Mouse (Mus musculus): ENCODE measurements around the gene Ehd3. TPM values are rescaled to one million over a fixed set of nuclear protein-coding genes. Genes with fewer than 3 reads are reported as not detected.

Ehd3 gene
- polyA plus RNA-seq, 1 experiment from 2014 or later, result 26.5 TPM

GRCm38 (mm10) chr17:73870956-73871605 is 67.1 kb downstream of the Ehd3 start:
- H3K27ac ChIP-seq (ENCODE audit: low read depth, low read length), result no peak overlapping the region
- H3K4me3 ChIP-seq (ENCODE audit: low read length), result no peak overlapping the region
- no peak for ATAC-seq
- no peaks in the 10 kb centered on the region for H3K27me3 ChIP-seq (replicated peaks; ENCODE audit: control insufficient read depth, insufficient read depth, low read length)
- H3K36me3 ChIP-seq (ENCODE audit: control insufficient read depth, insufficient read depth, low read length), result no peaks in the 10 kb centered on the region
- H3K9ac ChIP-seq (ENCODE audit: low read depth, low read length), result no peak overlapping the region
- H3K9me3 ChIP-seq (ENCODE audit: control insufficient read depth, low read length), result no peaks in the 10 kb centered on the region
- no peaks in the 10 kb centered on the region for H3K4me1 ChIP-seq (ENCODE audit: control insufficient read depth, insufficient read depth, low read depth, low read length)
- H3K4me2 ChIP-seq (ENCODE audit: low read length), result no peak overlapping the region
- WGBS, result 93% methylated on average over 14 of the region's 14 CpGs

- 91% methylated on average over 4 of the region's 4 CpGs for WGBS
- no peaks in the 10 kb centered on the region for H3K27me3 ChIP-seq (replicated peaks; ENCODE audit: control insufficient read depth, insufficient read depth, low read length)
- H3K4me1 ChIP-seq (ENCODE audit: control insufficient read depth, insufficient read depth, low read depth, low read length), result no peaks in the 10 kb centered on the region
- ATAC-seq, result no peak
- H3K9ac ChIP-seq (ENCODE audit: low read depth, low read length), result no peak overlapping the region
- H3K9me3 ChIP-seq (ENCODE audit: control insufficient read depth, low read length), result no peaks in the 10 kb centered on the region
- H3K4me2 ChIP-seq (ENCODE audit: low read length), result no peak overlapping the region
- H3K27ac ChIP-seq (ENCODE audit: low read depth, low read length), result no peak overlapping the region
- H3K36me3 ChIP-seq (ENCODE audit: control insufficient read depth, insufficient read depth, low read length), result no peaks in the 10 kb centered on the region
- no peak overlapping the region for H3K4me3 ChIP-seq (ENCODE audit: low read length)
Observed at GRCm38 (mm10) chr17:73875268-73875667, 71.3 kb downstream of the Ehd3 start.

GRCm38 (mm10) chr17:73875674-73876073 is 71.7 kb downstream of the Ehd3 start:
- no peaks in the 10 kb centered on the region for H3K27me3 ChIP-seq (replicated peaks; ENCODE audit: control insufficient read depth, insufficient read depth, low read length)
- H3K4me3 ChIP-seq (ENCODE audit: low read length), result no peak overlapping the region
- no peak overlapping the region for H3K27ac ChIP-seq (ENCODE audit: low read depth, low read length)
- whole genome bisulfite sequencing, result 93% methylated on average over 7 of the region's 7 CpGs
- H3K4me1 ChIP-seq (ENCODE audit: control insufficient read depth, insufficient read depth, low read depth, low read length), result no peaks in the 10 kb centered on the region
- H3K36me3 ChIP-seq (ENCODE audit: control insufficient read depth, insufficient read depth, low read length), result no peaks in the 10 kb centered on the region
- ATAC-seq, result no peak
- H3K9ac ChIP-seq (ENCODE audit: low read depth, low read length), result no peak overlapping the region
- H3K4me2 ChIP-seq (ENCODE audit: low read length), result no peak overlapping the region
- H3K9me3 ChIP-seq (ENCODE audit: control insufficient read depth, low read length), result no peaks in the 10 kb centered on the region

- no peak for ATAC-seq
- Histone ChIP-seq H3K9ac (ENCODE audit: low read depth, low read length) (no peak overlapping the region), H3K4me1 (ENCODE audit: control insufficient read depth, insufficient read depth, low read depth, low read length) (no peaks in the 10 kb centered on the region), H3K27ac (ENCODE audit: low read depth, low read length) (no peak overlapping the region), H3K9me3 (ENCODE audit: control insufficient read depth, low read length) (no peaks in the 10 kb centered on the region), H3K27me3 (replicated peaks; ENCODE audit: control insufficient read depth, insufficient read depth, low read length) (no peaks in the 10 kb centered on the region), H3K4me2 (ENCODE audit: low read length) (no peak overlapping the region), H3K4me3 (ENCODE audit: low read length) (no peak overlapping the region), H3K36me3 (ENCODE audit: control insufficient read depth, insufficient read depth, low read length) (no peaks in the 10 kb centered on the region)
- 87% methylated on average over 10 of the region's 10 CpGs for WGBS
Observed at GRCm38 (mm10) chr17:73879262-73879916, 75.5 kb downstream of the Ehd3 start.

GRCm38 (mm10) chr17:73880286-73880685 is 76.4 kb downstream of the Ehd3 start:
- Histone ChIP-seq H3K27ac (ENCODE audit: low read depth, low read length) (no peak overlapping the region), H3K9ac (ENCODE audit: low read depth, low read length) (no peak overlapping the region), H3K4me3 (ENCODE audit: low read length) (no peak overlapping the region), H3K27me3 (replicated peaks; ENCODE audit: control insufficient read depth, insufficient read depth, low read length) (no peaks in the 10 kb centered on the region), H3K4me1 (ENCODE audit: control insufficient read depth, insufficient read depth, low read depth, low read length) (no peaks in the 10 kb centered on the region), H3K36me3 (ENCODE audit: control insufficient read depth, insufficient read depth, low read length) (no peaks in the 10 kb centered on the region), H3K4me2 (ENCODE audit: low read length) (no peak overlapping the region), H3K9me3 (ENCODE audit: control insufficient read depth, low read length) (no peaks in the 10 kb centered on the region)
- 89% methylated on average over 6 of the region's 6 CpGs for WGBS
- no peak for ATAC-seq

GRCm38 (mm10) chr17:73881295-73881694 is 77.4 kb downstream of the Ehd3 start:
- no peak for ATAC-seq
- no peak overlapping the region for H3K4me2 ChIP-seq (ENCODE audit: low read length)
- WGBS, result 83% methylated on average over 6 of the region's 6 CpGs
- no peak overlapping the region for H3K4me3 ChIP-seq (ENCODE audit: low read length)
- H3K27me3 ChIP-seq (replicated peaks; ENCODE audit: control insufficient read depth, insufficient read depth, low read length), result no peaks in the 10 kb centered on the region
- H3K4me1 ChIP-seq (ENCODE audit: control insufficient read depth, insufficient read depth, low read depth, low read length), result no peaks in the 10 kb centered on the region
- H3K36me3 ChIP-seq (ENCODE audit: control insufficient read depth, insufficient read depth, low read length), result no peaks in the 10 kb centered on the region
- no peak overlapping the region for H3K27ac ChIP-seq (ENCODE audit: low read depth, low read length)
- no peak overlapping the region for H3K9ac ChIP-seq (ENCODE audit: low read depth, low read length)
- H3K9me3 ChIP-seq (ENCODE audit: control insufficient read depth, low read length), result no peaks in the 10 kb centered on the region

Other genes starting within 250 kb of the Ehd3 start
- 18.3 and 18.5 TPM in 2 replicates for gene Galnt14, start 93.7 kb upstream of the Ehd3 start, polyA plus RNA-seq (2015; fragmentation: Nextera tagmentation; extraction: Ambion mirVana)
- 0.28 and 0.30 TPM in 2 replicates for gene Xdh, start 146.1 kb downstream of the Ehd3 start, polyA plus RNA-seq (2015; fragmentation: Nextera tagmentation; extraction: Ambion mirVana)
- 0.15 and 0.19 TPM in 2 replicates for gene Srd5a2, start 243.8 kb downstream of the Ehd3 start, polyA plus RNA-seq (2015; fragmentation: Nextera tagmentation; extraction: Ambion mirVana)